ENCODE assay signal across 39 mouse cellular contexts in genomic region chr2:112429665-112430064, GRCm38 (mm10). TPM values are rescaled to one million over a fixed set of nuclear protein-coding genes. Genes with fewer than 3 reads are reported as not detected.
"Had no signal": no experiment of that assay in that cellular context is flagged by ENCODE, and none has a peak within 500 bp of the region (broad histone marks: within the 10 kb centered on the region; RNA-seq: fewer than 3 reads in every experiment).

No protein-coding gene starts in this region.

- H3K4me2 ChIP-seq: heart, embryonic 11.5 days; heart, embryonic 12.5 days; heart, embryonic 13.5 days; heart, embryonic 15.5 days; hindbrain, embryonic 12.5 days; hindbrain, embryonic 13.5 days; hindbrain, embryonic 14.5 days; hindbrain, embryonic 15.5 days; intestine, embryonic 15.5 days; kidney, embryonic 15.5 days had no signal

- H3K27me3 ChIP-seq: heart, embryonic 12.5 days; heart, embryonic 13.5 days; heart, embryonic 15.5 days; hindbrain, embryonic 12.5 days; hindbrain, embryonic 13.5 days; hindbrain, embryonic 15.5 days; intestine, embryonic 15.5 days; kidney, embryonic 15.5 days had no signal

- DNase-seq: heart, postnatal 10 days; heart, postnatal 14 days; heart, postnatal 36 days; kidney, adult 11 months; kidney, adult 18-20 months; kidney, adult 8-10 months; kidney, adult 9 months; kidney, postnatal 10 days; kidney, postnatal 14 days; kidney, postnatal 25 days; kidney, postnatal 36 days; kidney, postnatal 4 days; layer of hippocampus, adult 9-11 months; layer of hippocampus, postnatal 36 days had no signal

- H3K4me3 ChIP-seq: heart, embryonic 10.5 days; heart, embryonic 12.5 days; heart, embryonic 13.5 days; heart, embryonic 15.5 days; hindbrain, embryonic 10.5 days; hindbrain, embryonic 12.5 days; hindbrain, embryonic 13.5 days; hindbrain, embryonic 15.5 days; intestine, embryonic 15.5 days; kidney, embryonic 15.5 days; layer of hippocampus, adult 2 months had no signal

- H3K36me3 ChIP-seq: heart, embryonic 10.5 days; heart, embryonic 12.5 days; heart, embryonic 13.5 days; heart, embryonic 15.5 days; hindbrain, embryonic 10.5 days; hindbrain, embryonic 12.5 days; hindbrain, embryonic 13.5 days; hindbrain, embryonic 15.5 days; intestine, embryonic 15.5 days; kidney, embryonic 15.5 days had no signal

RNA-seq across cellular contexts. Expression of gene Chrm5, which starts 50.9 kb away (rescaled TPM):
- total RNA-seq: heart, postnatal 10 days; heart, postnatal 14 days; heart, postnatal 25 days; heart, postnatal 36 days; hematopoietic stem cell, adult 5-6 weeks had no signal
- polyA plus RNA-seq: heart, embryonic 10.5 days; heart, embryonic 11.5 days; heart, embryonic 12.5 days; heart, embryonic 13.5 days; heart, embryonic 14.5 days; heart, embryonic 15.5 days; heart, embryonic 16.5 days; heart, postnatal 0 days; hindbrain, embryonic 10.5 days; inflammation-experienced regulatory T-cells, adult 6 months; intestine, embryonic 14.5 days; intestine, embryonic 16.5 days; intestine, postnatal 0 days; kidney, adult 2 months; kidney, postnatal 0 days; large intestine, adult 2 months had no signal
